Mouse (Mus musculus): Measurements from ENCODE around the gene Zcchc3. TPM values are rescaled to one million over a fixed set of nuclear protein-coding genes. Genes with fewer than 3 reads are reported as not detected.
A peak's percentile ranks its signal among the peaks of the same experiment; 100 is the strongest.

Gene Zcchc3
- 28.5 and 35.0 TPM in 2 replicates for polyA plus RNA-seq (2015; fragmentation: Nextera tagmentation; extraction: Ambion mirVana)

- H3K4me1 ChIP-seq: peaks cover 43% of the 10 kb centered on the region
- ATAC-seq (ENCODE audit: insufficient number of reproducible peaks, low FRiP score, low TSS enrichment, low read depth): peak; percentile 89
- no peaks in the 10 kb centered on the region for H3K36me3 ChIP-seq
- no peaks in the 10 kb centered on the region for H3K27me3 ChIP-seq
- no peaks in the 10 kb centered on the region for H3K9me3 ChIP-seq
- H3K27ac ChIP-seq: peak within 1 kb of the TSS; percentile 96
- peak within 1 kb of the TSS; percentile 90 for H3K9ac ChIP-seq
- peak within 1 kb of the TSS; percentile 80 for H3K4me3 ChIP-seq
- H3K4me2 ChIP-seq: peak within 1 kb of the TSS; percentile 84
- WGBS: under 1% methylated on average over 47 of the region's 65 CpGs
These were observed at the start of gene Zcchc3 for GRCm38 (mm10) chr2:152414591-152415165. Gene Zcchc3, minus strand, starts transcription at chr2:152415027.

- H3K4me1 ChIP-seq: no peaks in the 10 kb centered on the region
- ATAC-seq (ENCODE audit: insufficient number of reproducible peaks, low FRiP score, low TSS enrichment, low read depth): no peak
- 39% methylated on average over 13 of the region's 13 CpGs for WGBS
- H3K27ac ChIP-seq: no peak overlapping the region
- H3K9me3 ChIP-seq: no peaks in the 10 kb centered on the region
- no peaks in the 10 kb centered on the region for H3K36me3 ChIP-seq
- no peaks in the 10 kb centered on the region for H3K27me3 ChIP-seq
- no peak overlapping the region for H3K4me3 ChIP-seq
- no peak overlapping the region for H3K9ac ChIP-seq
- no peak overlapping the region for H3K4me2 ChIP-seq
These were observed 44.4 kb upstream of the Zcchc3 start for GRCm38 (mm10) chr2:152459241-152459640.

- no peak overlapping the region for H3K9ac ChIP-seq
- H3K4me2 ChIP-seq: no peak overlapping the region
- H3K9me3 ChIP-seq: no peaks in the 10 kb centered on the region
- no peak overlapping the region for H3K4me3 ChIP-seq
- no peaks in the 10 kb centered on the region for H3K27me3 ChIP-seq
- H3K27ac ChIP-seq: no peak overlapping the region
- no peaks in the 10 kb centered on the region for H3K36me3 ChIP-seq
- 0 out of 2 replicates have a peak, but pooled peaks have one; percentile 40 for ATAC-seq (ENCODE audit: insufficient number of reproducible peaks, low FRiP score, low TSS enrichment, low read depth)
- WGBS: 69% methylated on average over 4 of the region's 4 CpGs
- H3K4me1 ChIP-seq: no peaks in the 10 kb centered on the region; the same call in 1 of the 2 replicates
These were observed 37.4 kb upstream of the Zcchc3 start for GRCm38 (mm10) chr2:152452101-152452781.

GRCm38 (mm10) chr2:152450241-152450640 is 35.4 kb upstream of the Zcchc3 start:
- H3K36me3 ChIP-seq: no peaks in the 10 kb centered on the region
- no peaks in the 10 kb centered on the region for H3K27me3 ChIP-seq
- 7% methylated on average over 5 of the region's 5 CpGs for WGBS
- ATAC-seq (ENCODE audit: insufficient number of reproducible peaks, low FRiP score, low TSS enrichment, low read depth): no peak
- no peaks in the 10 kb centered on the region; the same call in 1 of the 2 replicates for H3K4me1 ChIP-seq
- H3K9me3 ChIP-seq: no peaks in the 10 kb centered on the region
- H3K4me2 ChIP-seq: no peak overlapping the region
- H3K4me3 ChIP-seq: no peak overlapping the region
- H3K9ac ChIP-seq: no peak overlapping the region
- no peak overlapping the region for H3K27ac ChIP-seq

- 46% methylated on average over 5 of the region's 5 CpGs for WGBS
- no peak for ATAC-seq (ENCODE audit: insufficient number of reproducible peaks, low FRiP score, low TSS enrichment, low read depth)
- no peaks in the 10 kb centered on the region; the same call in 1 of the 2 replicates for H3K4me1 ChIP-seq
- no peaks in the 10 kb centered on the region for H3K9me3 ChIP-seq
- H3K36me3 ChIP-seq: no peaks in the 10 kb centered on the region
- H3K4me2 ChIP-seq: no peak overlapping the region
- H3K27me3 ChIP-seq: no peaks in the 10 kb centered on the region
- no peak overlapping the region for H3K27ac ChIP-seq
- no peak overlapping the region for H3K9ac ChIP-seq
- no peak overlapping the region for H3K4me3 ChIP-seq
These were observed 32.6 kb upstream of the Zcchc3 start for GRCm38 (mm10) chr2:152447461-152447860.

GRCm38 (mm10) chr2:152446642-152447041 is 31.8 kb upstream of the Zcchc3 start:
- 64% methylated on average over 2 of the region's 2 CpGs for WGBS
- H3K4me1 ChIP-seq: no peaks in the 10 kb centered on the region
- H3K36me3 ChIP-seq: no peaks in the 10 kb centered on the region
- H3K4me2 ChIP-seq: no peak overlapping the region
- no peak overlapping the region for H3K9ac ChIP-seq
- no peak for ATAC-seq (ENCODE audit: insufficient number of reproducible peaks, low FRiP score, low TSS enrichment, low read depth)
- H3K4me3 ChIP-seq: no peak overlapping the region
- H3K27ac ChIP-seq: no peak overlapping the region
- H3K27me3 ChIP-seq: no peaks in the 10 kb centered on the region
- no peaks in the 10 kb centered on the region for H3K9me3 ChIP-seq

- Histone ChIP-seq H3K4me2 (no peak overlapping the region), H3K36me3 (no peaks in the 10 kb centered on the region), H3K9ac (no peak overlapping the region), H3K27ac (no peak overlapping the region), H3K9me3 (no peaks in the 10 kb centered on the region), H3K4me3 (no peak overlapping the region), H3K4me1 (no peaks in the 10 kb centered on the region), H3K27me3 (no peaks in the 10 kb centered on the region)
- ATAC-seq (ENCODE audit: insufficient number of reproducible peaks, low FRiP score, low TSS enrichment, low read depth): no peak
- WGBS: 85% methylated on average over 8 of the region's 8 CpGs
These were observed 28.5 kb upstream of the Zcchc3 start for GRCm38 (mm10) chr2:152443281-152443680.

GRCm38 (mm10) chr2:152442322-152442721 is 27.5 kb upstream of the Zcchc3 start:
- H3K9me3 ChIP-seq: no peaks in the 10 kb centered on the region
- no peaks in the 10 kb centered on the region for H3K36me3 ChIP-seq
- WGBS: 73% methylated on average over 4 of the region's 4 CpGs
- H3K4me3 ChIP-seq: no peak overlapping the region
- no peak overlapping the region for H3K9ac ChIP-seq
- no peak for ATAC-seq (ENCODE audit: insufficient number of reproducible peaks, low FRiP score, low TSS enrichment, low read depth)
- no peaks in the 10 kb centered on the region for H3K27me3 ChIP-seq
- H3K27ac ChIP-seq: no peak overlapping the region
- H3K4me2 ChIP-seq: no peak overlapping the region
- peaks cover 1% of the 10 kb centered on the region for H3K4me1 ChIP-seq

- 83% methylated on average over 2 of the region's 2 CpGs for WGBS
- ATAC-seq (ENCODE audit: insufficient number of reproducible peaks, low FRiP score, low TSS enrichment, low read depth): no peak
- Histone ChIP-seq H3K4me2 (no peak overlapping the region), H3K36me3 (no peaks in the 10 kb centered on the region), H3K4me1 (peaks cover 5% of the 10 kb centered on the region), H3K27me3 (no peaks in the 10 kb centered on the region), H3K27ac (no peak overlapping the region), H3K4me3 (no peak overlapping the region), H3K9ac (no peak overlapping the region), H3K9me3 (no peaks in the 10 kb centered on the region)
These were observed 25.0 kb upstream of the Zcchc3 start for GRCm38 (mm10) chr2:152439833-152440232.

GRCm38 (mm10) chr2:152438963-152439362 is 24.1 kb upstream of the Zcchc3 start:
- ATAC-seq (ENCODE audit: insufficient number of reproducible peaks, low FRiP score, low TSS enrichment, low read depth): no peak
- H3K36me3 ChIP-seq: no peaks in the 10 kb centered on the region
- H3K27me3 ChIP-seq: no peaks in the 10 kb centered on the region
- H3K9me3 ChIP-seq: no peaks in the 10 kb centered on the region
- H3K27ac ChIP-seq: no peak overlapping the region
- H3K4me1 ChIP-seq: peaks cover 5% of the 10 kb centered on the region
- H3K9ac ChIP-seq: no peak overlapping the region
- H3K4me3 ChIP-seq: no peak overlapping the region
- 55% methylated on average over 1 of the region's 1 CpGs for WGBS
- no peak overlapping the region for H3K4me2 ChIP-seq

GRCm38 (mm10) chr2:152436983-152437860 is 22.4 kb upstream of the Zcchc3 start:
- peak; percentile 62 for ATAC-seq (ENCODE audit: insufficient number of reproducible peaks, low FRiP score, low TSS enrichment, low read depth)
- no peaks in the 10 kb centered on the region for H3K27me3 ChIP-seq
- no peak overlapping the region for H3K27ac ChIP-seq
- peaks cover 5% of the 10 kb centered on the region for H3K4me1 ChIP-seq
- H3K4me2 ChIP-seq: peak overlapping the region; percentile 67
- H3K9ac ChIP-seq: 0 out of 2 replicates have a peak overlapping the region, but pooled peaks have one; percentile 31
- no peaks in the 10 kb centered on the region for H3K9me3 ChIP-seq
- H3K4me3 ChIP-seq: peak overlapping the region; percentile 34
- WGBS: 4% methylated on average over 23 of the region's 23 CpGs
- no peaks in the 10 kb centered on the region for H3K36me3 ChIP-seq

Measured in limb, embryonic 15.5 days (tissue).